Mouse (Mus musculus) gastrocnemius, postnatal 4 days (tissue): ENCODE data around the gene Il1rn. TPM values are rescaled to one million over a fixed set of nuclear protein-coding genes. Genes with fewer than 3 reads are reported as not detected.

Source experiments
- DNase-seq, 2 experiments: peaks; one replicate each; pipeline ENCODE4 v3.0.0; 2021 to 2022; ENCODE audit warnings: low spot score in 2 of 2, mixed read lengths in 2 of 2
- total RNA-seq, 2 experiments: library from RNA; stranded (reverse); gene quantifications; 2 replicates each; pipeline ENCODE4 v1.2.3; 2021

Gene Il1rn
- total RNA-seq, 2 experiments from 2014 or later: 0.27 to 0.65 TPM

DNA sequence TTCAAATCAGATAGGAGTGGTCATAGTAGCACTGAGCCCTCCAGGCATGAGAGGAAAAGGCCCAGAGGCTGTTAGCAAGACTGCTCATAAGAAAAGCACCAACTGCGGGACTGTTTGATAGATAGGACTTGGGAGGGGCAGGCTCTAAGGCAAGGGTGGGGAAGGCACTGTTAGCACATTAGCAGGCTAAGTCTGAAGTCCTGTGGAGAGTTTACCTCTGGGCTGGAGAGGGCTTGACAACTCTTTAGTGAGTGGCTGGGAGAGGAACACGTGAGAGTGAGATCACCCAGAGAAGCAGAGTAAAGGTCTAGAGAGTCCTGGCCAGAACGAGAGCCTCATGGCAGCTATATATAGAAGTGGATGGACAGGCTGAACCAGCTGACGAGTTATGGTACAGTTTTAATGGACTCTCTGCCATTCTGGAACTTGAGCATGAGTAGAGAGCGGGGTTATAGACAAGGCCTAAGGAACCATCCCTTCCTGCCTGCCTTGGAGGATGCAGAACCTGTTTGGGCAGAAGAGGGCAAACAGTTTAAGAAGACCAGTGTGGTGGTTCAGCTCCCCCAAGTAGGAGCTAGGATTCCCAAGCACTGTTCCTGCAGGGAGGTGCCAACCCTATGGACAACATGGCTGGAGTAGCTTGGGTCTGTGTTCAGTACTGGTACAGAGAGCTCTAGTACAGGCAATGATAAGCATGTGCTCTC lies 42.2 kb downstream of the Il1rn start:
- no peak for DNase-seq

DNA sequence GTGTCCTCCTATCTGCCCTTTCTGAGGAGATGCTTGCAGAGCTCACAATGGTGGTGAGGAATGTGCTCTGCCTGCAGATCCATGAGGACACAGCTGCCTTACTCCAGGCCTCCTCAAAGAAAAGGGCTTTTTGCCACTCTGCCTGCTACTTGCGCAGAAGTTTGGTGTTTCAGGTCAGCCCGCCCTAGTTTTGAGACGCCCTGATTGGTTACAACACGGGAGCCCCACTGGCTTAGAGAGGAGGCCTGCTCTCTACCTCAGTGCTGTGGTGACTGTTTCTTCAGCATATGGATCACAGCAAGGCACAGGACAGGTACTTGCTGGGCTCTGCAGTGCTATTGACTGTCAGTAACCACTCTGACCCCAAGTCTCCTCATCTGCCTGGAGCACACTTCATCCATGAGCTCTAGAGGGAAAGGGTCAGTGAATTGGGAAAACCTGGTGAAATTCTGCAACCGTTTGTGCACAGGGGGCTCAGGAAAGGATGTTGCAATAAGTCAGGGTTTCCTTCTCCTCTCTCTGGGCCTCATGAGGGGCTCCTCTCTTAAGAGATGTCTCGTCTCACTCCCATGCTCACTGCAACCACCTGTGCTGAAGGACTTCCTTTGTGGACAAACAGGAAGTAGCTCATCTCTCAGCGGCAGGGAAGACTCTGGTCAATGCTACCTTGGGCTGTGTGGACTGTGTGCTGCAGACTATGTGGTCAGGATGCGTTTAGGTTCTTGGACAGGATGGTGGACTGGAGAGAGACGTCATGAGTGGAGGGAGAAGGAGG lies 46.0 kb downstream of the Il1rn start:
- peak in 1 of 2 experiments; percentile 3 for DNase-seq

DNA sequence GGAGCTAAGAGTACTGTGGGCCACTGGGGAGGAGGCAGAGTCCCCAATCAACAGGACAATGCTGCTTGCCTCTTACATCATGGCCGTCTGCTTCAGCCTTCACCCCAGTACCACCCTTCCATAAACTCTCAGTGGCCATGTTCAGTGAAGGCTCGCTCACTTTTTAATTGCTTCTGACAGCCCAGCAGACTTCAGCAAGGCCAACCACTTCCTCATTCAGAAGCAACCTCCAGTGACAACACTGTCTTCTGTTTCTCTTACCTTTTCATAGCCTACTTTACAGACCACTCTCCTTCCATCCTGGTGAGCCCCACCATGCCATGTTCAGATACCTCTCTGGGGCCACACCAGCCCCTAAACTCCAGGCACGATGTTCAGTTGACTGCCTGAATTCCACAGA lies 47.0 kb downstream of the Il1rn start:
- peak in 1 of 2 experiments; percentile 3 for DNase-seq

DNA sequence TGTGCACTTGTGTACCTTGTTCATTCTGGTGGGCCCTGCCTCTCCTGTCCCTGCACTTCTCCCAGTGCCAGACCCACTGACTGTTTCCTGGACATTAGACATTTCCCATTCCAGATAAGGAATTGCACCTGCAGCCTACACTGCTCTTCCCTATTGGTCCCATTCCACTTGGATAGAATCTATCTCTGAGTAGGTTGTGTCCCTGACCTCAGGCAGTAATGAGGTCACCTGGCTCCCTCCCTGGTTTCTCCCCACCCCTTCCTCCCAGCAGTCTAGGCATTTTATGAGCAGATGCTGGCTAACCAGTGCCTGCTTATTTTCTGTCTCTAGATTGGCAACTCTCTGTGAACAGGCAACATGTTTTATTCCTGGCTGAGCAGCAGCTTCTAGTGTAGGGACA lies 47.7 kb downstream of the Il1rn start:
- DNase-seq: peak in 1 of 2 experiments; percentile 4

DNA sequence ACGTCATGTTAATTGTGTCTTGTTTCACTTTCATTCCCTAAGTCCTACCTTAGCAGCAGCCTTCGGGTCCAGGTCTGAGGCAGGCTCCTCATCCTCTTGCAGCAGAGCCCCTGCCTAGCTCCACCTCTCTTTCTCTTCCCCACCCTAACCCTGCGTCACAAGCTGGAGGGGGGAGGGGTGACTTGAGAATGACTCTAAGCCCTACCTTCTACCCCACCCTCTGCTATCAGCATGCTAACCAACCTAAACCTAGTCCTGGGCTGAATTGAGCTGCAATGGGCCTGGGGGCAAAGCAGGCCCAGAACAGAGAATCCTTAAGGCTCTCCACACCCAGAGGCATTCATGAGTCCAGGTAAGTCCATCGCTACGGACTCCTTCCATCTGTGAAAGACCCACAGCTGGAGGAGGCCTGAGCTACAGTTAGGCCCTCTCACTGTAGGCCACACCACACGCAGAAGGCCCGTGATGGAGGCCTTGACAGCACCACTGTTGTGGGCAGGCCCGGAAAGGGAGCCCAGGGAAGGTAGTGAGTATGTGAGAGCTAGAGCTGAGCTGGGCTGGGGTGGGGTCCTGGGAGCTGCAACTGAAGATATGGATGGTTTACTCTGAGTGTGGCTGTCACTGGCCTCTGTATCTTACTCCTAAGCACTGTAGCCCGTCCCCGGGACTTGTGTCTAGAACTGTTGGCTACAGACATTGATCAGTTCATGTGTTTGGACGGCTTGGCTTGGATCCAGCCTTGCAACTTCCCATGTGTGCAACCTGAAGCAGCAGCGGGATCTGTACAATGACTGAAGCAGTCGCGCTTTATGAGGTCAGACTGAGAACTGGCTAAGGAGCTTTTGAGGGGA lies 48.7 kb downstream of the Il1rn start:
- peak in 1 of 2 experiments; percentile 6 for DNase-seq

DNA sequence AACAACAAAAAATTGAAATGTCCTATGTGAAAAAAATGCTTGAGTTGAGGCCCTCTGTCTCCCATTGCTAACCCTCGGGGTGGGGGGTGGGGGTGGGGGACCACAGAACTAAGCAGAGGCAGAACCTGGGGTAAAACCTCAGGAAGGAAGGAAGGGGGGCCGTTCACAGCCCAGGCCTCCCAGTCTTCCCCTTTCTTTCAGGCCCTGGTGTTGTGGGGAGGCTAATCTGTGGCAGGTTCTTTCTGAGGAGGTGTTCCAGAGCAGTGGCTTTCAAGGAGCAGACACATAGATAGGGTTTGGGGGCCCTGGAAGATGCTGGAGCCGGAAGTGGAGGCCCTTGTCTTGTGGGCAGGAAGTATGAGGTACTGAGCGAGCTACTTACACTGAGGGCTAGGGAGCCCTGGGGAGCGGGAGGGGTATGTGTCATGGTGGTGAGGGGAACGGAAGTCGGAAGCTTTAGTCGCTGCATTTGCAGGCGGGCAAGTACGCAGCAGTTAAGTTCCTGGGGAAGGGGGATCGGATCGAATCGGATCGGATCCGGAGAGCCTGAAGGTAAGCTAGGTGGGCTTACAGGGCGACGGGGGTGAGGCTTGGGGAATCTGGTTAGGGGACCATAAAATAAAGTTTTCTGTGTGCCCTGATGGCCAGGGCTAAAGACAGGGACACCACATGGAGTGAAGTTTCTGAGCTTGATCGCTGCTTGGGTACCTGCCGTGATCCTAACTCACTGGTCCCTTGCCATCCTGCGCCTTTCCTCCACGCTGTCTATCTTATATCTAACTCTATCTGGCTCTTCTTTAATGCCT lies 49.7 kb downstream of the Il1rn start:
- peak in 1 of 2 experiments; percentile 7 for DNase-seq

DNA sequence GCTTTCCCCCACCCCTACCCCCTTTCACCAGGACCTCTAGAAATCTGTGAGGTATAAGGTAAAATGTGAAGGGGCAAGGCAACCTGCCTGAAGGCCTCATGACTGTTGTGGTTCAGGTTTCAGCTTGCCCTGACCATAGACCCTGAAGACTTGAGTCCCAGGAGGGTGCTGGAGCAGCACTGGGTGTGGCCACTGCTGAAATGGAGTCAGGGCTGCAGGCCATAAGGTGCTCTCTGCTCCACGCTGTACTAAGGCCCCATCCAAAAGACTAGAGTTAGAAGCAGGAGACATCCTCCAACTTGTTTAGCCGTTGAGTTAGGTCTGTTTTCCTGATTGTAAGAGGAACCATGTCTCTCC lies 50.3 kb downstream of the Il1rn start:
- no peak for DNase-seq

DNA sequence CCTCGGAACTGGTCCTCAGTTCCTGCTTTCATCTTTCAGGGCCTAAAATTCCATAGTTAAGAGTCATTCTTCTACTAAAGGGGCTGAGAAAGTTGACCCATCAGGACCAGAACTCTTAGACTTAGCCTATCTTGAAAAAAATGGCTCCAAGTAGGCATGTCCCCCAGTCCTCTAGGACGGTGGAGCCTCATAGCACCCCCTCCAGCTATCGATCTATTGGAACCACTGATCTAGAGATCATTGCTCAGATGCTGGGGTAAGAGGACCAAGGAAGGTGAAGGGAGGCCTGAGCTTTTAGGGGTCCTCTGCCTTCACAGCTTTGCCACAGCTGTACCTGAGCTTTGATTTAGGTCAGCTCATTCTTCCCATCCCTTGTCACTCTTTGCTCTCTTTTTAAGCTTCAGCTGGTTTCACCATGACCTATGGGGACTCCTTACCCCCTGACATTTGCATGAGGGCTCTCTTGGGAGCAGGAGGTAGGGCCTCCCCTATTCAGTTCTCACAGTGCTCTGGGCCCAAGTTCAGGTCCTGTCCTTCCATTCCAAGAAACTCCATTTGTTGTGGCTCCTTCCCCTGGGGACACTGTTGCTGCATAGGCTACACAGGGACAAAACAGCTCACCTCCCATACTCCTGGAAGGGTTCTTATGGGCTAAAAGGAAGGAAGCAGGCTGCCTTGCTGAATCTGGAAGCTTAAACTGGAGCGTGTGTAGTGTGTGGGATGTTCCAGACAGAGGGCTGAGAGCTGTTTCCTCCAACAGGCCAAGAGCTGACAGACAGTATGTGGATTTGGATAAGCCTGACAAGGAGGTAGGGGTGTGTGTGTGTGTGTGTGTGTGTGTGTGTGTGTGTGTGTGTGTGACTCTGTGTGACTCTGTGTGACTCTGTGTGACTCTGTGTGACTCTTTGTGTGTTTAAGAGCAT lies 51.0 kb downstream of the Il1rn start:
- DNase-seq: peak in 1 of 2 experiments; percentile 2

DNA sequence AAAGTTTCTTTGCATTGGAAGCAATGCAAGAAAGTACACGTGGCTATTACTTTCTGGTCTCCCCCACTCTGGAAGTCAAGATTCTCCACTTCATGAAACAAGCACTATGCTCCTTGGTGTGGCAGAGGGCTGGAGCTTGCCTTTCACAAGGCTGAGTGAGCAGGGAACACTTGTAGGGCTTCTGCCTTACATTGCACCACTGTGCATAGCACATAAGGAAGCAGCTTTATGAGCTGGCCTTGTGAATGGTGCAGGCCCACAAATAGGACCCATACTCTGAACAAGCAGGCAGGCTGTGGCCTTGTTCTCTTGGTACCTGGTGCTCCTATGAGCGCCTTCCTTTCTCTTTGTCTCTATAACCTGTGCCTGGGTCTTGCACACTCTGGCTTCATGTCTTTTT lies 56.6 kb downstream of the Il1rn start:
- peak in 1 of 2 experiments; percentile 1 for DNase-seq

DNA sequence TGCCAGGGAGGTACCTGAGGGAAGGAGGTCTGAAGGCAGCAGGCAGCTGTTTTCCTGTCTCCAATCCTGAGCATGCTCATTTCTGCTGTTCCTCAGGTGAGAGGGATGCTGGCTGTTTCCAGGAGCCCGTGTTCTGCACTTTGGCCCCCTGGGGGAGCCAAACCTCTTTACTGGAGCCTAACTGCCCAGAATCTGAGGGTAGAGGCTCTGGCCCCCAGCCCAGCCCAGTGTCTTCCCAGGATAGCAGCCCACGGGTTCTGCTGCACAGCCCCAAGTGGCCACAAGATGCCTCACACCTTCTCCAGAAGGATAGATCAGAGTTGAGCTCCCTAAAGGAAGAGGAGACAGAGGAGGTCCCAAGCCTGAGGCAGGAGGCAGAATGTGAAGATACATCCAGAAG lies 60.5 kb downstream of the Il1rn start:
- no peak for DNase-seq

DNA sequence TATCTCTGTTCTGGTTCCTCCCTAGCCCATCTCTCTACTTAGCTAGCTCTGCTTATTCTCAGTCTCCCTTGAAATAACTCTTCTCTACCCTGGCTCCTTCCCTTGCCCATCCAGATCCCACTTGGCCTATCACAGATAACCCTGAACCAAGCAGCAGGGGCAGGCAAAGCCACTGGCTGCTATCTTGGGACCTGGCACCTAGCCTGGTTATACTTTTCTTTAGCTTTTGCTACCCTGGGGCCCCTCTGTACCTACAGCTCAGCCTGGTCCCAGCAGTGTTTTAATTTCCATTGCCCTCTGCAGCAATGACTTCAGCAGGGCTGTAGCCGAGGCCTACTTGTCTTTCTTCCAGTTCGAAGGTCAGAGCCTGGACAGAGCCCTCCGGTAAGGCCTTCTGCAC lies 64.1 kb downstream of the Il1rn start:
- no peak for DNase-seq

Other genes with a start within 250 kb of the Il1rn start
- not detected for gene Tbpl2, start 240.3 kb upstream of the Il1rn start, total RNA-seq
- gene Il1f8, start 183.7 kb upstream of the Il1rn start, total RNA-seq: not detected
- gene Il1f9, start 150.4 kb upstream of the Il1rn start, total RNA-seq: not detected
- not detected for gene Il1f6, start 121.4 kb upstream of the Il1rn start, total RNA-seq
- gene Il1f5, start 59.9 kb upstream of the Il1rn start, total RNA-seq: not detected
- not detected for gene Il1f10, start 45.7 kb upstream of the Il1rn start, total RNA-seq
- 1 to 10 TPM; 1.7 to 2.4 TPM for gene Psd4, start 30.7 kb downstream of the Il1rn start, total RNA-seq
- not detected for gene Pax8, start 138.7 kb downstream of the Il1rn start, total RNA-seq